Mouse (Mus musculus) embryonic facial prominence, embryonic 10.5 days (tissue): Measurements from ENCODE around the gene Mrpl50. TPM values are rescaled to one million over a fixed set of nuclear protein-coding genes. Genes with fewer than 3 reads are reported as not detected.
A peak's percentile ranks its signal among the peaks of the same experiment; 100 is the strongest.
"Not testable (repeated sequence)": the region's sequence is repeated elsewhere in the genome, so short reads cannot be mapped to it uniquely, and the experiment has no call there.

Experiments
- DNase-seq: peaks from one replicate; pipeline ENCODE4 v3.0.0-alpha.2; 2017; ENCODE audit warnings: low spot score
- H3K27ac ChIP-seq: fragments of 300-500 bp; sonication (generic); replicated peaks from 2 replicates; pipeline ENCODE4 v1.5.1; 2016; ENCODE audit warnings: mild to moderate bottlenecking
- H3K27me3 ChIP-seq: fragments of 300-500 bp; sonication (generic); replicated peaks from 2 replicates; pipeline ENCODE4 v1.6.1; 2016; ENCODE audit warnings: low read depth, mild to moderate bottlenecking; ENCODE audit not compliant: poor library complexity, severe bottlenecking
- H3K36me3 ChIP-seq: fragments of 300-500 bp; sonication (generic); replicated peaks from 2 replicates; pipeline ENCODE4 v1.6.1; 2016; ENCODE audit warnings: mild to moderate bottlenecking, moderate library complexity
- H3K4me1 ChIP-seq: fragments of 300-500 bp; sonication (generic); 2 replicates; pipeline ENCODE4 v1.6.1; 2016
- H3K4me3 ChIP-seq: fragments of 300-500 bp; sonication (generic); 2 replicates; pipeline ENCODE4 v1.5.1; 2016; ENCODE audit warnings: mild to moderate bottlenecking, moderate library complexity
- H3K9me3 ChIP-seq: fragments of 300-500 bp; sonication (generic); 2 replicates; pipeline ENCODE4 v1.6.1; 2016; ENCODE audit warnings: mild to moderate bottlenecking
- WGBS: fragments of 180-500 bp; shearing (Covaris S2); methylation state at CpG from one replicate; pipeline ENCODE4 v1.1.7; 2016; 5-methylcytosine and 5-hydroxymethylcytosine counted together
- polyA plus RNA-seq: library from polyadenylated mRNA; unstranded; fragments of >200 nt; fragmentation: Nextera tagmentation; extraction: Ambion mirVana; gene quantifications from 2 replicates; pipeline ENCODE4 v1.2.1, GENCODE M21; 2016

Mrpl50 gene
- polyA plus RNA-seq, 1 experiment from 2014 or later: 83.6 TPM

- DNase-seq: no peak
- H3K4me1 ChIP-seq: 0 out of 2 replicates have a peak, but pooled peaks cover 3% of the 10 kb centered on the region
Measured at GRCm38 (mm10) chr4:49485442-49485841, 35.5 kb downstream of the Mrpl50 start.

GRCm38 (mm10) chr4:49480896-49481295 is 40.0 kb downstream of the Mrpl50 start:
- Histone ChIP-seq H3K4me1 (peaks cover 14% of the 10 kb centered on the region; the same call in 1 of the 2 replicates), H3K4me3 (no peak overlapping the region), H3K9me3 (no peaks in the 10 kb centered on the region), H3K27me3 (no peaks in the 10 kb centered on the region; the same call in 1 of the 2 replicates), H3K27ac (no peak overlapping the region), H3K36me3 (no peaks in the 10 kb centered on the region)
- WGBS: 36% methylated on average over 3 of the region's 3 CpGs
- no peak for DNase-seq

More at GRCm38 (mm10) chr4:49485442-49485841, 35.5 kb downstream of the Mrpl50 start:
- H3K27ac ChIP-seq: no peak overlapping the region
- no peaks in the 10 kb centered on the region; the same call in 1 of the 2 replicates for H3K27me3 ChIP-seq
- H3K9me3 ChIP-seq: no peaks in the 10 kb centered on the region
- no peaks in the 10 kb centered on the region for H3K36me3 ChIP-seq
- no peak overlapping the region for H3K4me3 ChIP-seq

GRCm38 (mm10) chr4:49480104-49480760 is 40.7 kb downstream of the Mrpl50 start:
- no peak overlapping the region for H3K27ac ChIP-seq
- peak overlapping the region; percentile 28; the same call in 1 of the 2 replicates for H3K4me3 ChIP-seq
- no peaks in the 10 kb centered on the region for H3K9me3 ChIP-seq
- H3K36me3 ChIP-seq: no peaks in the 10 kb centered on the region
- 20% methylated on average over 21 of the region's 21 CpGs for WGBS
- peak; percentile 16 for DNase-seq
- H3K27me3 ChIP-seq: no peaks in the 10 kb centered on the region; the same call in 1 of the 2 replicates
- H3K4me1 ChIP-seq: peaks cover 14% of the 10 kb centered on the region; the same call in 1 of the 2 replicates

GRCm38 (mm10) chr4:49479035-49479434 is 41.9 kb downstream of the Mrpl50 start:
- not testable (repeated sequence) for H3K4me3 ChIP-seq, H3K9me3 ChIP-seq, H3K27me3 ChIP-seq, H3K36me3 ChIP-seq, H3K27ac ChIP-seq, DNase-seq
- WGBS: 16% methylated on average over 2 of the region's 2 CpGs
- H3K4me1 ChIP-seq: peaks cover 14% of the 10 kb centered on the region; the same call in 1 of the 2 replicates

- 20% methylated on average over 19 of the region's 19 CpGs for WGBS
- Histone ChIP-seq H3K27me3 (no peaks in the 10 kb centered on the region; the same call in 1 of the 2 replicates), H3K9me3 (no peaks in the 10 kb centered on the region), H3K36me3 (no peaks in the 10 kb centered on the region), H3K4me3 (peak overlapping the region; percentile 44; the same call in 1 of the 2 replicates), H3K4me1 (peaks cover 14% of the 10 kb centered on the region; the same call in 1 of the 2 replicates), H3K27ac (no peak overlapping the region)
- DNase-seq: peak; percentile 27
Measured at GRCm38 (mm10) chr4:49478118-49478877, 42.6 kb downstream of the Mrpl50 start.

GRCm38 (mm10) chr4:49474583-49474982 is 46.3 kb downstream of the Mrpl50 start:
- Histone ChIP-seq H3K9me3 (no peaks in the 10 kb centered on the region), H3K36me3 (no peaks in the 10 kb centered on the region), H3K4me1 (peaks cover 8% of the 10 kb centered on the region; the same call in 1 of the 2 replicates), H3K4me3 (no peak overlapping the region), H3K27me3 (no peaks in the 10 kb centered on the region), H3K27ac (no peak overlapping the region)
- no peak for DNase-seq

- peaks cover 5% of the 10 kb centered on the region; the same call in 1 of the 2 replicates for H3K4me1 ChIP-seq
- 51% methylated on average over 3 of the region's 3 CpGs for WGBS
Measured at GRCm38 (mm10) chr4:49473435-49474100, 47.3 kb downstream of the Mrpl50 start, which contains the start of gene Acnat1. Gene Acnat1, minus strand, starts transcription at chr4:49473912.

GRCm38 (mm10) chr4:49469435-49470151 is 51.3 kb downstream of the Mrpl50 start:
- DNase-seq: no peak
- H3K27me3 ChIP-seq: no peaks in the 10 kb centered on the region
- no peaks in the 10 kb centered on the region for H3K36me3 ChIP-seq
- peaks cover 8% of the 10 kb centered on the region; the same call in 1 of the 2 replicates for H3K9me3 ChIP-seq
- H3K27ac ChIP-seq: no peak overlapping the region
- WGBS: 87% methylated on average over 3 of the region's 3 CpGs
- no peaks in the 10 kb centered on the region for H3K4me1 ChIP-seq
- no peak overlapping the region for H3K4me3 ChIP-seq

More at GRCm38 (mm10) chr4:49473435-49474100, 47.3 kb downstream of the Mrpl50 start, which contains the start of gene Acnat1:
- H3K36me3 ChIP-seq: no peaks in the 10 kb centered on the region
- no peak within 1 kb of the TSS for H3K4me3 ChIP-seq
- H3K27me3 ChIP-seq: no peaks in the 10 kb centered on the region
- H3K27ac ChIP-seq: no peak within 1 kb of the TSS
- no peaks in the 10 kb centered on the region for H3K9me3 ChIP-seq
- DNase-seq: no peak

GRCm38 (mm10) chr4:49467360-49467759 is 53.5 kb downstream of the Mrpl50 start:
- no peak for DNase-seq
- Histone ChIP-seq H3K4me3 (no peak overlapping the region), H3K4me1 (no peaks in the 10 kb centered on the region), H3K9me3 (peaks cover 8% of the 10 kb centered on the region; the same call in 1 of the 2 replicates), H3K27ac (no peak overlapping the region), H3K36me3 (no peaks in the 10 kb centered on the region), H3K27me3 (no peaks in the 10 kb centered on the region)
- WGBS: 92% methylated on average over 6 of the region's 6 CpGs
